Mouse (Mus musculus) natural killer cell, adult 2 months (primary cell): ENCODE results near the gene Rps6kb2.

Experiments used
- DNase-seq, 2 experiments: peaks; one replicate each; pipeline ENCODE4 v3.0.0; 2022; ENCODE audit warnings: low spot score in 2 of 2

The Rps6kb2 gene

GRCm38 (mm10) chr19:4155223-4156072 lies 7.7 kb downstream of the Rps6kb2 start:
- DNase-seq: peak in 1 of 2 experiments; percentile 54

- DNase-seq: peak; percentile 60 to 61
Observed at GRCm38 (mm10) chr19:4154437-4155222, 8.5 kb downstream of the Rps6kb2 start.

DNA sequence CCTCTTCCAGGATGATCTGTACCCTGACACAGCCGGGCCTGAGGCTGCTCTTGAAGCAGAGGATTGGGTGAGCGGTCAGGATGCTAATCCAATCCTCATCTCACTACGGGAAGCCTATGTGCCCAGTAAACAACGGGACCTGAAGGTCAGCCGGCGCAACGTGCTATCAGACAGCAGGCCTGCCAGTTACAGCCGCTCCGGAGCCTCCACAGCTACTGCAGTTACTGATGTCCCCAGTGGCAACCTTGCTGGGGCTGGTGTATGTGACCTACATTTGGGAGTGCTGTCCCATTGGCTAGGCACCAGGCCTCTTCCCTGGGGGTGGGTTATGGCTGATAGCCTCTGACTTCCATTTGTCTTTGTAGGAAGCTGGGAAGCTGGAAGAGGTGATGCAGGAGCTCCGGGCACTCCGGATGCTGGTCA lies 9.9 kb downstream of the Rps6kb2 start, which contains the start of gene Ptprcap:
TSS of gene Ptprcap (plus strand) at position 373 of the 423 bp plus-strand sequence.
- DNase-seq: no peak

GRCm38 (mm10) chr19:4152445-4153231 lies 10.5 kb downstream of the Rps6kb2 start:
- DNase-seq: no peak

GRCm38 (mm10) chr19:4151898-4152297 lies 11.3 kb downstream of the Rps6kb2 start:
- no peak for DNase-seq

DNA sequence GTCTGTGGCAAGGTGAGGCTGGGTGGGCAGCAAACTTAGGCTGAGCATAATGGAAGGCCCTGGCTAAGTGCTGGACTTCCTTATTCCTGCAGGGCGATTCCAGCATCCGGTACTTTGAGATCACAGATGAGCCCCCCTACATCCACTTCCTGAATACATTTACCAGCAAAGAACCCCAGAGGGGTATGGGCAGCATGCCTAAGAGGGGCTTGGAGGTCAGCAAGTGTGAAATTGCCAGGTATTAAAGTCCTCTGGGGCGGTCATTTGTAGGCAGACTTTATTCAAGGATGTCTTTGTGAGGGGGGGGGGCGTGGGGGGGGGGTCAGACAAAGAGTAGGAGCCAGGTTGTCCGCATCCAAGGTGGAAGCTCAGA lies 11.7 kb downstream of the Rps6kb2 start:
- no peak for DNase-seq

- no peak for DNase-seq
Observed at GRCm38 (mm10) chr19:4150567-4151487, 12.3 kb downstream of the Rps6kb2 start.

DNA sequence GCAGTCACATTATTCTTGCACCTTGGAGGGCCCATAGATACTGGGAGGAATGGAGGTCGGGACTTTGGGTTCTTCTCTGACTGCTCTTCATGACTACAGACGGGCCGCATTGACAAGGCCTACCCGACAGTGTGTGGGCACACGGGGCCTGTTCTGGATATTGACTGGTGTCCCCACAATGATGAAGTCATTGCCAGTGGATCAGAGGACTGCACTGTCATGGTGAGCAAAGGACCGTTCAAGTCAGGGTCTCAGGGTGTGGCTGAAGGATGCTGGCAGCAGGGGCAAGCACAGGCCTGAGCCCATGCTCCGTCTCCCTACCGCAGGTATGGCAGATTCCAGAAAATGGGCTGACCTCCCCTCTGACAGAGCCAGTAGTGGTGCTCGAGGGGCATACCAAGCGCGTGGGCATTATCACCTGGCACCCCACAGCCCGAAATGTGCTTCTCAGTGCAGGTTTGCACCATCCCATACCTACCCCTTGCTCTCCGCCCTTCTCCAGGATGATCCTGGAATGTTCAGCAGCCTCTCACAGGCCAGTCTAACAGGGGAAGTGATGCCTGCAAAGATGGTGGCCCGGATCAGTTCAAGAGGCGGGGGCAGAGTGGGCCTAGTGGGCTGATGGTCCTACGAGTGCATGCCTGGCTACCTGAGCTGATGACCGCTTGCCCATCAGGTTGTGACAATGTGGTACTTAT lies 13.2 kb downstream of the Rps6kb2 start:
- no peak for DNase-seq

DNA sequence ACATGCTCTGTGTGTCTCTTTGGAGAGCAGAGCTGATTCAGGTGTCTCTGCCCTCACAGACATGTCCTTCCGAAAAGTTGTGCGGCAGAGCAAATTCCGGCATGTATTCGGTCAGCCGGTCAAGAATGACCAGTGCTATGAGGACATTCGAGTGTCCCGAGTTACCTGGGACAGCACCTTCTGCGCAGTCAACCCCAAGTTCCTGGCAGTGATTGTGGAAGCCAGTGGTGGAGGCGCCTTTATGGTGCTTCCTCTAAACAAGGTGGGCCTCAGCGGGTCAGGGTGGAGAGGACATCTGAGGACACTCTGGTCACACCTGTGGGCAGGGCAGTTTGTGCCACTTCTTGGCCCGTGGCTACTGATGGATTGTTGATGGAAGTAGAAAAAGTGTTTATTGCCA lies 13.9 kb downstream of the Rps6kb2 start:
- no peak for DNase-seq

- no peak for DNase-seq
Observed at GRCm38 (mm10) chr19:4148819-4149218, 14.3 kb downstream of the Rps6kb2 start.

- DNase-seq: peak; percentile 81 to 89
Observed at GRCm38 (mm10) chr19:4148491-4148806, 14.7 kb downstream of the Rps6kb2 start, which contains the start of gene Coro1b. Coro1b (plus strand) TSS chr19:4148619.

- no peak for DNase-seq
Observed at GRCm38 (mm10) chr19:4147782-4148490, 15.2 kb downstream of the Rps6kb2 start.

DNA sequence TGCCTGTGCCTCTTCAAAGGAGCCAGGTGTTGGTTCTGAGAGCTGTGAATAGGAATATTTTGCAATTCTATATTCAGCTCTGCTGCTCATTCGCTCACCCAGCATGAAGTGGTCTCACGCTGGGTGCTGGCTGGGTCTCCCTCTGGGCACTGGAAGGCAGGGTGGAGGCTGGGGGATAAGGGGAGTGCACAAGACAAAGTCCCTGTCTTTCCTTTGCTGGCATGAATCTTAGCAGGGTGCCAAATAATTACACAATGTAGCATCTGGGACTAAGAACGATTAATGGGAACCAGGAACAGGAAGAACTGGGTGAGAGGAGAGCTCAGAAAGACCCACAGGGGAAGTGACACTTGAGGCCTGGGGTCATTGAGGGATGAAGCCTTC lies 16.1 kb downstream of the Rps6kb2 start:
- DNase-seq: no peak

GRCm38 (mm10) chr19:4146366-4147021 lies 16.7 kb downstream of the Rps6kb2 start:
- no peak for DNase-seq

DNA sequence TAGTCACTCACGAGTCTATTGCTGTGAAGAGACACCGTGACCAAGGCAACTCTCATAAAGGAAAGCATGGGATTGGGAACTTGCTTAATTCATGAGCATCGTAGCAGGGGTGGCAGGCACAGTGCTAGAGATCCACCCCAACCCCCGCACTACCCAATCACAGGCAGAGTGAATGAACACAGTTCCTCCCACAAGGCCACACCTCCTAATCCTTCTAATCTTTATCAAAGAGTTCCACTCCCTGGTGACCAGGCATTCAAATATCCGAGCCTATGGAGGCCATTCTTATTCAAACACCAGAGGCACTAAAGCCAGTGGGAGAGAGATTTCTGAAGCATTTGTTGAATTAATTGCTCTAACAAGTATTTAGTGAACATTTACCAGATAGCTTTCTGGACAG lies 17.2 kb downstream of the Rps6kb2 start:
- no peak for DNase-seq

GRCm38 (mm10) chr19:4144550-4145498 lies 18.3 kb downstream of the Rps6kb2 start:
- DNase-seq: no peak

- no peak for DNase-seq
Observed at GRCm38 (mm10) chr19:4143759-4144268, 19.3 kb downstream of the Rps6kb2 start, which contains the start of gene Cabp4. Cabp4 (minus strand) TSS chr19:4144033.
